Mouse (Mus musculus) embryo, embryonic 10.5 days (tissue): Measurements from ENCODE around the gene Lax1.
"Not testable (repeated sequence)": the region's sequence is repeated elsewhere in the genome, so short reads cannot be mapped to it uniquely, and the experiment has no call there.

Experiments
- DNase-seq: peaks from one replicate; pipeline ENCODE4 v3.0.0-alpha.2; 2015; ENCODE audit warnings: low spot score

Lax1 gene

GRCm38 (mm10) chr1:133688301-133688700 is 1.6 kb downstream of the Lax1 start:
- no peak for DNase-seq

GRCm38 (mm10) chr1:133685749-133686519 is 4.0 kb downstream of the Lax1 start:
- DNase-seq: no peak

GRCm38 (mm10) chr1:133671801-133672200 is 18.1 kb downstream of the Lax1 start:
- no peak for DNase-seq

- DNase-seq: no peak
These were observed 18.6 kb downstream of the Lax1 start for GRCm38 (mm10) chr1:133671266-133671665.

GRCm38 (mm10) chr1:133670776-133671175 is 19.1 kb downstream of the Lax1 start:
- DNase-seq: no peak

GRCm38 (mm10) chr1:133670190-133670589 is 19.7 kb downstream of the Lax1 start:
- DNase-seq: no peak

- DNase-seq: no peak
These were observed 21.3 kb downstream of the Lax1 start for GRCm38 (mm10) chr1:133668618-133669017.

- no peak for DNase-seq
These were observed 22.2 kb downstream of the Lax1 start for GRCm38 (mm10) chr1:133667721-133668120.

- DNase-seq: not testable (repeated sequence)
These were observed 24.2 kb downstream of the Lax1 start for GRCm38 (mm10) chr1:133665713-133666112.

- no peak for DNase-seq
These were observed 25.5 kb downstream of the Lax1 start for GRCm38 (mm10) chr1:133664203-133664970.

- DNase-seq: no peak
These were observed 26.5 kb downstream of the Lax1 start for GRCm38 (mm10) chr1:133663427-133663826.

- DNase-seq: no peak
These were observed 27.0 kb downstream of the Lax1 start for GRCm38 (mm10) chr1:133662941-133663340.

- peak; percentile 99 for DNase-seq
These were observed 28.5 kb downstream of the Lax1 start, which contains the start of gene Gm38394 for GRCm38 (mm10) chr1:133661203-133661933. Gene Gm38394, minus strand, starts transcription at chr1:133661318.

- peak; percentile 85 for DNase-seq
These were observed 29.3 kb downstream of the Lax1 start, which contains the start of gene Zbed6 for GRCm38 (mm10) chr1:133660466-133661202. Gene Zbed6, minus strand, starts transcription at chr1:133660885.

- no peak for DNase-seq
These were observed 31.0 kb downstream of the Lax1 start for GRCm38 (mm10) chr1:133658878-133659277.

GRCm38 (mm10) chr1:133656811-133657210 is 33.1 kb downstream of the Lax1 start:
- DNase-seq: no peak

GRCm38 (mm10) chr1:133653033-133653432 is 36.9 kb downstream of the Lax1 start:
- no peak for DNase-seq

GRCm38 (mm10) chr1:133650288-133651055 is 39.4 kb downstream of the Lax1 start:
- DNase-seq: no peak

GRCm38 (mm10) chr1:133645652-133646051 is 44.3 kb downstream of the Lax1 start:
- no peak for DNase-seq

- no peak for DNase-seq
These were observed 48.7 kb downstream of the Lax1 start for GRCm38 (mm10) chr1:133641163-133641562.

GRCm38 (mm10) chr1:133638517-133638916 is 51.4 kb downstream of the Lax1 start:
- DNase-seq: no peak
